Mouse (Mus musculus): ENCODE data around the gene Ang2. TPM values are rescaled to one million over a fixed set of nuclear protein-coding genes. Genes with fewer than 3 reads are reported as not detected.
"Not testable (repeated sequence)": the region's sequence is repeated elsewhere in the genome, so short reads cannot be mapped to it uniquely, and the experiment has no call there.

Ang2 gene
- polyA plus RNA-seq, 1 experiment from 2014 or later, result not detected

DNA sequence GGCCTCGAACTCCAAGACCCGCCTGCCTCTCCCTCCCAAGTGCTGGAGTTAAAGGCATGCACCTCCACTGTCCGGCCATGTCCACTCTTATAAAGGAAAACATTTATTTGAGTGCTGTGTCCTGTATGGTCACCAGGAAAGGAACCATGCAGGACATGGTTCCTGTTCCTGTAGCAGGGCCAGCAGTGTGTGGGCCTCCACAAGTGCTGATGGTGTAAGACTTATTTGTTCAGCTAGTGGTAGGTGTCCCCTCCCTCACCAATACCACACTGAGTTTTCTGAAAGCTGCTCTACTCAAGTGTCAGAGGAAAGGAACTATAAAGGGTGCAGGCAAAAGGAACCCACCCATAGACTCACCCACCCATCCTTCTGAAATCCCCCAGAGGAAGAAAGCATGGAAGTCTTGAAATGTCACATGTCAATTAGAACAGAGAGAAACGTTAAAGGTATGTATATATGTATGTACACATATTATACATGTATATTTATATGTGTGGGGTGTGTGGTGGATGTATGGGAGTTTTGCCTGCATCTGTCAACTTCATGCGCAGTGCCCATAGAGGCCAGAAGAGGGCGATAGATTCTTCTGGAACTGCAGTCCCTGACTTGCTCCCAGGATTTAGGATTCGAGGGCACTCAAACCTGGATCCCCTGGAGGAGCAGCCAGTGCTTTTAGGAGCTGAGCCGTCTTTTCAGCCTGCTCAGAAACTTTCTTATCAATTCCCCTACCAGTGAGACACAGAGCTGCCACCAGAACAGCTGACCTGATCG lies 26.7 kb downstream of the Ang2 start:
- H3K4me3 ChIP-seq; H3K27me3 ChIP-seq (ENCODE audit: low read depth, poor library complexity, severe bottlenecking); H3K36me3 ChIP-seq; H3K9me3 ChIP-seq (replicated peaks); H3K4me1 ChIP-seq; H3K27ac ChIP-seq: not testable (repeated sequence)
- DNase-seq (ENCODE audit: low spot score), result peak; percentile 55
- 38% methylated on average over 9 of the region's 9 CpGs for WGBS

DNA sequence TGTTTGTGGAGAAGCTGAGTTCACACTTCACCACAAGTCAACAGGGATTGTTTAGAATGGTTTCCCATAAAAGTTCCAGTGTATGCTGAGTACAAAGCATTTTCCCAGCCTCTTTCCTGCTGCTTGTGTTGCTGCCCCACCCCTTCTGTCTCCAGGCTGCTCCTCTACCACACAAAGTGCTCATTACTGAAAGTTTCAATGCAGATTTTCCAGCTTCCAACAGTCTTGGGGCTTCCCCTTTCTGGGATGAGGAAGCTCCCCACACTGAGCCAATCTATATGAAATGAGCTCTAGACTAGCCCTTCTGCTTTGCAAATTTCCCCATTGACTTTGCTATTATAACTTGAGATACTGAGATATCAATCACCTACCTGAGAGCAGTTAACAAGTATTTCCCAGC lies 32.9 kb downstream of the Ang2 start:
- no peaks in the 10 kb centered on the region for H3K4me1 ChIP-seq

GRCm38 (mm10) chr14:51165435-51165834 lies 33.5 kb downstream of the Ang2 start:
- H3K27me3 ChIP-seq (ENCODE audit: low read depth, poor library complexity, severe bottlenecking), result no peaks in the 10 kb centered on the region
- no peak for DNase-seq (ENCODE audit: low spot score)
- no peaks in the 10 kb centered on the region for H3K9me3 ChIP-seq (replicated peaks)
- no peak overlapping the region for H3K4me3 ChIP-seq
- no peak overlapping the region for H3K27ac ChIP-seq
- no peaks in the 10 kb centered on the region for H3K36me3 ChIP-seq
- WGBS, result 100% methylated on average over 1 of the region's 1 CpGs
- no peaks in the 10 kb centered on the region for H3K4me1 ChIP-seq

More for the DNA sequence above, 32.9 kb downstream of the Ang2 start:
- H3K36me3 ChIP-seq, result no peaks in the 10 kb centered on the region
- no peak for DNase-seq (ENCODE audit: low spot score)
- H3K9me3 ChIP-seq (replicated peaks), result no peaks in the 10 kb centered on the region
- no peak overlapping the region for H3K27ac ChIP-seq
- H3K27me3 ChIP-seq (ENCODE audit: low read depth, poor library complexity, severe bottlenecking), result no peaks in the 10 kb centered on the region
- H3K4me3 ChIP-seq, result no peak overlapping the region

DNA sequence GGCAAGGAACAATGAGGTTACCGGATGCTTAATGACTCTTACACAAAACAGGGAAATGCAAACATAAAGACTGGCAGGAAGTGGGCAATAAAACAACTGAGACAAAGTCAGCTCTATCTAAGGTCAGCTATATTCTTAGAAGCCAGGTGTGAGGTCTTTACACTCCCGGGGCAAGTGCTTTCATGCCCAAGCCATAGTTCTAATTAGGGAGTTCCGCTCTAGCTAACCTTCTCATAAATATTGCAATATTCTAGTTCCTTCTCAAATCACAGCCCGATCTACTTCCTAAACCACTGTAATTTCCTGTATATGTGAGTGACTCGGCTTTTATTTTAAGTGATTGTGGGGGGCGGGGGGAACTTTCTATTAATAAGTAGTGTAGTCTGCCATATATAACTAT lies 35.6 kb downstream of the Ang2 start:
- H3K27me3 ChIP-seq (ENCODE audit: low read depth, poor library complexity, severe bottlenecking); DNase-seq (ENCODE audit: low spot score); H3K27ac ChIP-seq; H3K4me3 ChIP-seq; H3K9me3 ChIP-seq (replicated peaks); H3K36me3 ChIP-seq; H3K4me1 ChIP-seq: not testable (repeated sequence)
- WGBS, result 92% methylated on average over 6 of the region's 6 CpGs

GRCm38 (mm10) chr14:51161976-51162375 lies 37.0 kb downstream of the Ang2 start, which contains the start of gene Rnase2b:
Gene Rnase2b, plus strand, starts transcription at chr14:51162260.
- not testable (repeated sequence) for H3K4me3 ChIP-seq; H3K27me3 ChIP-seq (ENCODE audit: low read depth, poor library complexity, severe bottlenecking); H3K36me3 ChIP-seq; H3K27ac ChIP-seq; H3K4me1 ChIP-seq; DNase-seq (ENCODE audit: low spot score); H3K9me3 ChIP-seq (replicated peaks)
- WGBS, result 90% methylated on average over 3 of the region's 3 CpGs

GRCm38 (mm10) chr14:51157072-51157471 lies 41.9 kb downstream of the Ang2 start:
- 91% methylated on average over 1 of the region's 1 CpGs for WGBS
- Histone ChIP-seq H3K4me3 (no peak overlapping the region), H3K9me3 (replicated peaks) (no peaks in the 10 kb centered on the region), H3K27ac (no peak overlapping the region), H3K36me3 (no peaks in the 10 kb centered on the region), H3K27me3 (ENCODE audit: low read depth, poor library complexity, severe bottlenecking) (no peaks in the 10 kb centered on the region), H3K4me1 (no peaks in the 10 kb centered on the region)
- no peak for DNase-seq (ENCODE audit: low spot score)

DNA sequence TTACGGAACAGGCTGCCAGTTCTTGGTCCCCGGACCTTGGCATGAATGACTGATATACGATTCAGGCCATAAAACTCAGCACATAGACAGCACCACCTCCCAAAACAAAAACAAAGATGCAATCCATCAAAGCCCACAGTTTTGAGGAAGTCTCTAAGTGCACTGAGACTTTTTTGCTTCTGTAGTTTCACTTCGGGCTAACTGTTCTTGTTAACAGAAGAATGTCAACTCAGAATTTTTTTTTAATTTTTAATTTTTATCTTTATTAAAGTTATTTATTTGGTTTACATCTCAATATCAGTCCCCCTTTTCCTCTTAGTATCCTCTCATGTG lies 42.2 kb downstream of the Ang2 start:
- Histone ChIP-seq H3K4me3 (no peak overlapping the region), H3K27ac (no peak overlapping the region), H3K4me1 (no peaks in the 10 kb centered on the region), H3K36me3 (no peaks in the 10 kb centered on the region), H3K27me3 (ENCODE audit: low read depth, poor library complexity, severe bottlenecking) (no peaks in the 10 kb centered on the region), H3K9me3 (replicated peaks) (no peaks in the 10 kb centered on the region)
- 55% methylated on average over 4 of the region's 4 CpGs for WGBS
- DNase-seq (ENCODE audit: low spot score), result no peak

DNA sequence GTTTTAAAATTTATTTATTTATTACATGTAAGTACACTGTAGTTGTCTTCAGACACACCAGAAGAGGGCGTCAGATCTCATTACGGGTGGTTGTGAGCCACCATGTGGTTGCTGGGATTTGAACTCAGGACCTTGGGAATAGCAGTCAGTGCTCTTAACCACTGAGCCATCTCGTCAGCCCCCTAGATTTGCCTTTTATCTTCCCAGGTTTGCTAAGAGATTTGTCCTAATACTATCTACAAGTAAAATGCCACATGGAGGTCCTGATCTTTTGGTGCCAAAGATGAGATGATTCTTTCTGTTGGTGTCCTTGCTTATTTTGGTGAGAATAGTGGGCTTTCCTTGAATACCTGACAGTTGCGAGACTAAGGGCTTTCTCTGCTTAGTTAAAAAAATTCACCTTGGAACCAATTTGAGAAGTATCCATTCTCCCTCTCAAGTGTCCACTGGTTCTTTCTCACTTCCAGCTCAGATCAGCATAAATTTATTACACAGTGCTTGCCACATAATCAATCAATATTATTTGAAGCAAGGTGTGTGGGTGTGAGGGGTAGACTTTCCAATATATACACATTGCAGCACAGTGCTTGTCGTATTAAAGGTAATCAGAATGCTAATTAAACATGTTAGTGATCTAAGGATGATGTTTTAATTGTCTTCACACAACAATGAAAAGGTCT lies 42.8 kb downstream of the Ang2 start:
- 79% methylated on average over 5 of the region's 5 CpGs for WGBS
- Histone ChIP-seq H3K27ac (no peak overlapping the region), H3K9me3 (replicated peaks) (no peaks in the 10 kb centered on the region), H3K36me3 (no peaks in the 10 kb centered on the region), H3K4me3 (no peak overlapping the region), H3K4me1 (no peaks in the 10 kb centered on the region), H3K27me3 (ENCODE audit: low read depth, poor library complexity, severe bottlenecking) (no peaks in the 10 kb centered on the region)
- DNase-seq (ENCODE audit: low spot score), result no peak

- Histone ChIP-seq H3K27ac (no peak overlapping the region), H3K4me3 (no peak overlapping the region), H3K4me1 (no peaks in the 10 kb centered on the region), H3K9me3 (replicated peaks) (no peaks in the 10 kb centered on the region), H3K27me3 (ENCODE audit: low read depth, poor library complexity, severe bottlenecking) (no peaks in the 10 kb centered on the region), H3K36me3 (no peaks in the 10 kb centered on the region)
- DNase-seq (ENCODE audit: low spot score), result no peak
- 68% methylated on average over 5 of the region's 5 CpGs for WGBS
These were observed 46.6 kb downstream of the Ang2 start for GRCm38 (mm10) chr14:51152249-51152870.

- no peaks in the 10 kb centered on the region for H3K27me3 ChIP-seq (ENCODE audit: low read depth, poor library complexity, severe bottlenecking)
- H3K4me1 ChIP-seq, result no peaks in the 10 kb centered on the region
- H3K36me3 ChIP-seq, result no peaks in the 10 kb centered on the region
- H3K9me3 ChIP-seq (replicated peaks), result no peaks in the 10 kb centered on the region
- no peak overlapping the region for H3K4me3 ChIP-seq
- no peak overlapping the region for H3K27ac ChIP-seq
- 88% methylated on average over 3 of the region's 3 CpGs for WGBS
- DNase-seq (ENCODE audit: low spot score), result no peak
These were observed 48.6 kb downstream of the Ang2 start for GRCm38 (mm10) chr14:51150206-51150831.

GRCm38 (mm10) chr14:51149164-51149563 lies 49.8 kb downstream of the Ang2 start:
- no peaks in the 10 kb centered on the region for H3K27me3 ChIP-seq (ENCODE audit: low read depth, poor library complexity, severe bottlenecking)
- WGBS, result 29% methylated on average over 5 of the region's 5 CpGs
- no peaks in the 10 kb centered on the region for H3K4me1 ChIP-seq
- no peak for DNase-seq (ENCODE audit: low spot score)
- H3K36me3 ChIP-seq, result no peaks in the 10 kb centered on the region
- H3K27ac ChIP-seq, result no peak overlapping the region
- no peak overlapping the region for H3K4me3 ChIP-seq
- no peaks in the 10 kb centered on the region for H3K9me3 ChIP-seq (replicated peaks)

GRCm38 (mm10) chr14:51148006-51148405 lies 50.9 kb downstream of the Ang2 start:
- DNase-seq (ENCODE audit: low spot score), result no peak
- Histone ChIP-seq H3K27me3 (ENCODE audit: low read depth, poor library complexity, severe bottlenecking) (no peaks in the 10 kb centered on the region), H3K4me1 (no peaks in the 10 kb centered on the region), H3K9me3 (replicated peaks) (no peaks in the 10 kb centered on the region), H3K36me3 (no peaks in the 10 kb centered on the region), H3K4me3 (no peak overlapping the region), H3K27ac (no peak overlapping the region)
- WGBS, result 68% methylated on average over 3 of the region's 3 CpGs

DNA sequence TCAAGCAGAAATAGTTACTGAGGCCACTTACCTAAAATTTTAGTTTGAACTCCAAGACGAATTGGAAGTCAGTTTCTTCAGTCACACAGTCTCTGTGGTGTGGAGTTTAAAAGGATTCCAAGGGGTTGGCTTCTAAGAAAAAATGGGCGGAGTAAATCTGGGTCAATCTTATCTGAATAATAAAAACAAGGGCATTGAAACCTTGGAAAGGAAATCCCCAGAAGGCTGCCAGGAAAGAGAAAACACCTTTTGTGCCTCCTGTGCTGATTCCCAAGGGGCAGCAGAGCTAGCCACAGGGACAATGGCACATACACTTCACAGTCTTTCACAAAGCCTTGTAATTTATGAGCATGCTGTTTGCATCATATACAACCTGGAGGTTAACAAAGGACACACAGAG lies 52.3 kb downstream of the Ang2 start, which contains the start of gene Rnase1:
Gene Rnase1, minus strand, starts transcription at position 101 of the 400 bp plus-strand sequence.
- no peak within 1 kb of the TSS for H3K27ac ChIP-seq
- 79% methylated on average over 2 of the region's 2 CpGs for WGBS
- no peaks in the 10 kb centered on the region for H3K27me3 ChIP-seq (ENCODE audit: low read depth, poor library complexity, severe bottlenecking)
- DNase-seq (ENCODE audit: low spot score), result no peak
- H3K4me3 ChIP-seq, result no peak within 1 kb of the TSS
- no peaks in the 10 kb centered on the region for H3K4me1 ChIP-seq
- no peaks in the 10 kb centered on the region for H3K9me3 ChIP-seq (replicated peaks)
- H3K36me3 ChIP-seq, result no peaks in the 10 kb centered on the region

Data from limb, embryonic 10.5 days (tissue).